Mouse (Mus musculus) bone marrow, adult 2 months (tissue): ENCODE data around the gene 0610040J01Rik. TPM values are rescaled to one million over a fixed set of nuclear protein-coding genes. Genes with fewer than 3 reads are reported as not detected.

Experiments used
- H3K27ac ChIP-seq: fragments of 200-500 bp; 2 replicates; pipeline ENCODE4 v1.5.1; 2012; ENCODE audit warnings: low read depth, mild to moderate bottlenecking, control low read depth, inconsistent platforms, low read length; ENCODE audit not compliant: control insufficient read depth, poor library complexity, insufficient read depth
- H3K4me1 ChIP-seq: fragments of 200-500 bp; 2 replicates; pipeline ENCODE4 v1.6.1; 2011; ENCODE audit warnings: low read length; ENCODE audit not compliant: control insufficient read depth, insufficient read depth
- H3K4me3 ChIP-seq: fragments of 200-500 bp; replicated peaks from 2 replicates; pipeline ENCODE3; 2011; ENCODE audit warnings: mild to moderate bottlenecking, low read depth, low read length, control low read depth; ENCODE audit not compliant: control insufficient read depth
- CTCF ChIP-seq: fragments of 200-500 bp; IDR thresholded peaks from 2 replicates; pipeline ENCODE4 v1.5.1; 2011; ENCODE audit warnings: low read length, control low read depth; ENCODE audit not compliant: control insufficient read depth, insufficient read depth
- POLR2A ChIP-seq: fragments of 200-500 bp; IDR thresholded peaks from 2 replicates; pipeline ENCODE4 v1.6.1; 2011; ENCODE audit warnings: low read depth, mild to moderate bottlenecking, control low read depth, low read length, borderline replicate concordance; ENCODE audit not compliant: control insufficient read depth
- WGBS: fragments of 180-500 bp; shearing (Covaris S2); methylation state at CpG from one replicate; pipeline ENCODE4 v1.1.7; 2018; 5-methylcytosine and 5-hydroxymethylcytosine counted together
- polyA plus RNA-seq: library from polyadenylated mRNA; stranded (reverse); fragments of >200 nt; gene quantifications from 2 replicates; pipeline ENCODE4 v1.2.4, GENCODE M21; 2011; ENCODE audit warnings: low replicate concordance; ENCODE audit not compliant: missing spikeins, insufficient read depth, insufficient read length

0610040J01Rik gene
- polyA plus RNA-seq, 1 experiment = 2.2 TPM

GRCm38 (mm10) chr5:63903329-63903728 lies 91.2 kb downstream of the 0610040J01Rik start:
- Histone ChIP-seq H3K27ac (no peak overlapping the region), H3K4me3 (no peak overlapping the region), H3K4me1 (no peaks in the 10 kb centered on the region)
- TF ChIP-seq POLR2A (no peak), CTCF (no peak)
- WGBS = 74% methylated on average over 3 of the region's 3 CpGs

GRCm38 (mm10) chr5:63906149-63907093 lies 94.3 kb downstream of the 0610040J01Rik start:
- 41% methylated on average over 13 of the region's 13 CpGs for WGBS

GRCm38 (mm10) chr5:63907513-63907912 lies 95.3 kb downstream of the 0610040J01Rik start:
- no peaks in the 10 kb centered on the region for H3K4me1 ChIP-seq
- H3K27ac ChIP-seq = no peak overlapping the region
- TF ChIP-seq POLR2A (no peak), CTCF (no peak)
- H3K4me3 ChIP-seq = no peak overlapping the region
- 42% methylated on average over 4 of the region's 4 CpGs for WGBS

More at GRCm38 (mm10) chr5:63906149-63907093, 94.3 kb downstream of the 0610040J01Rik start:
- H3K4me3 ChIP-seq = no peak overlapping the region
- H3K27ac ChIP-seq = no peak overlapping the region
- no peaks in the 10 kb centered on the region for H3K4me1 ChIP-seq
- TF ChIP-seq CTCF (peak; percentile 89), POLR2A (no peak)

GRCm38 (mm10) chr5:63910171-63910960 lies 98.2 kb downstream of the 0610040J01Rik start:
- no peak for TF ChIP-seq POLR2A
- TF ChIP-seq CTCF = no peak
- Histone ChIP-seq H3K4me1 (no peaks in the 10 kb centered on the region), H3K4me3 (no peak overlapping the region), H3K27ac (no peak overlapping the region)
- WGBS = 89% methylated on average over 10 of the region's 10 CpGs

- 67% methylated on average over 1 of the region's 1 CpGs for WGBS
- no peak for TF ChIP-seq POLR2A
- no peak for TF ChIP-seq CTCF
- H3K4me3 ChIP-seq = no peak overlapping the region
- no peaks in the 10 kb centered on the region for H3K4me1 ChIP-seq
- H3K27ac ChIP-seq = no peak overlapping the region
Observed at GRCm38 (mm10) chr5:63914896-63915295, 102.7 kb downstream of the 0610040J01Rik start.

- Histone ChIP-seq H3K4me3 (no peak overlapping the region), H3K27ac (no peak overlapping the region), H3K4me1 (no peaks in the 10 kb centered on the region; the same call in 1 of the 2 replicates)
- TF ChIP-seq POLR2A = no peak
- TF ChIP-seq CTCF = no peak
- WGBS = 90% methylated on average over 10 of the region's 10 CpGs
Observed at GRCm38 (mm10) chr5:63916457-63917139, 104.4 kb downstream of the 0610040J01Rik start.

- TF ChIP-seq POLR2A (no peak), CTCF (no peak)
- H3K4me1 ChIP-seq = no peaks in the 10 kb centered on the region; the same call in 1 of the 2 replicates
- 89% methylated on average over 4 of the region's 4 CpGs for WGBS
- no peak overlapping the region for H3K27ac ChIP-seq
- no peak overlapping the region for H3K4me3 ChIP-seq
Observed at GRCm38 (mm10) chr5:63918201-63918600, 106.0 kb downstream of the 0610040J01Rik start.

GRCm38 (mm10) chr5:63923305-63924025 lies 111.3 kb downstream of the 0610040J01Rik start:
- TF ChIP-seq CTCF (no peak), POLR2A (no peak)
- no peak overlapping the region for H3K27ac ChIP-seq
- 86% methylated on average over 13 of the region's 13 CpGs for WGBS
- H3K4me1 ChIP-seq = no peaks in the 10 kb centered on the region; the same call in 1 of the 2 replicates
- H3K4me3 ChIP-seq = no peak overlapping the region
